Mouse (Mus musculus): ENCODE data around the gene Ankle1. TPM values are rescaled to one million over a fixed set of nuclear protein-coding genes. Genes with fewer than 3 reads are reported as not detected.

The Ankle1 gene
- total RNA-seq (2021) = under 1 TPM; 0.78 to 0.86 TPM
- long read RNA-seq, experiment 1 = 0 reads
- long read RNA-seq, experiment 2, partial matches to known transcripts = 0 of 2 reads
- long read RNA-seq, experiment 2, other reads (novel, unspliced or antisense) = 1 of 2 reads

- intact Hi-C loops (cut with DNase I; ENCODE audit: low total_unique reads) = loop anchor here (5.0 kb wide), 1 partner anchor 33 kb away; the partner anchor contains the start of gene Ocel1
- peak; percentile 93 for DNase-seq
Measured at GRCm38 (mm10) chr8:71405401-71406098, at the start of gene Ankle1. TSS of gene Ankle1 (plus strand) at chr8:71406010.

GRCm38 (mm10) chr8:71358026-71358425, 47.8 kb upstream of the Ankle1 start:
- no peak for DNase-seq
- intact Hi-C loops (cut with DNase I; ENCODE audit: low total_unique reads) = no loop called here

GRCm38 (mm10) chr8:71366771-71367528, 38.9 kb upstream of the Ankle1 start, which contains the start of gene Use1:
TSS of gene Use1 (plus strand) at chr8:71366848.
- peak; percentile 87 for DNase-seq
- intact Hi-C loops (cut with DNase I; ENCODE audit: low total_unique reads) = no loop called here

GRCm38 (mm10) chr8:71367529-71368176, 38.2 kb upstream of the Ankle1 start:
- DNase-seq = no peak
- intact Hi-C loops (cut with DNase I; ENCODE audit: low total_unique reads) = no loop called here

- DNase-seq = no peak
- intact Hi-C loops (cut with DNase I; ENCODE audit: low total_unique reads) = no loop called here
Measured at GRCm38 (mm10) chr8:71368366-71368765, 37.4 kb upstream of the Ankle1 start.

- intact Hi-C loops (cut with DNase I; ENCODE audit: low total_unique reads) = no loop called here
- DNase-seq = no peak
Measured at GRCm38 (mm10) chr8:71369040-71369718, 36.6 kb upstream of the Ankle1 start.

GRCm38 (mm10) chr8:71370711-71371235, 35.0 kb upstream of the Ankle1 start:
- intact Hi-C loops (cut with DNase I; ENCODE audit: low total_unique reads) = loop anchor here (5.0 to 10.0 kb wide), 2 partner anchors 37 to 94 kb away; partner anchors contain the start of genes Abhd8, Ankle1, Dda1 and Mrpl34
- DNase-seq = no peak

GRCm38 (mm10) chr8:71371236-71371848, 34.5 kb upstream of the Ankle1 start, which contains the start of gene Ocel1:
TSS of gene Ocel1 (plus strand) at chr8:71371298.
- intact Hi-C loops (cut with DNase I; ENCODE audit: low total_unique reads) = loop anchor here (5.0 to 10.0 kb wide), 2 partner anchors 36 to 93 kb away; partner anchors contain the start of genes Abhd8, Ankle1, Dda1 and Mrpl34

GRCm38 (mm10) chr8:71372427-71372826, 33.4 kb upstream of the Ankle1 start:
- no peak for DNase-seq

More at GRCm38 (mm10) chr8:71371236-71371848, 34.5 kb upstream of the Ankle1 start, which contains the start of gene Ocel1:
- peak; percentile 97 for DNase-seq

GRCm38 (mm10) chr8:71373000-71373399, 32.8 kb upstream of the Ankle1 start:
- intact Hi-C loops (cut with DNase I; ENCODE audit: low total_unique reads) = loop anchor here (5.0 to 10.0 kb wide), 2 partner anchors 34 to 92 kb away; partner anchors contain the start of genes Abhd8, Ankle1, Dda1 and Mrpl34
- DNase-seq = no peak

More at GRCm38 (mm10) chr8:71372427-71372826, 33.4 kb upstream of the Ankle1 start:
- intact Hi-C loops (cut with DNase I; ENCODE audit: low total_unique reads) = loop anchor here (5.0 to 10.0 kb wide), 2 partner anchors 35 to 92 kb away; partner anchors contain the start of genes Abhd8, Ankle1, Dda1 and Mrpl34

GRCm38 (mm10) chr8:71374616-71375206, 31.1 kb upstream of the Ankle1 start:
- intact Hi-C loops (cut with DNase I; ENCODE audit: low total_unique reads) = loop anchor here (5.0 to 10.0 kb wide), 2 partner anchors 33 to 90 kb away; partner anchors contain the start of genes Abhd8, Ankle1, Dda1 and Mrpl34
- no peak for DNase-seq

- peak; percentile 58 for DNase-seq
- intact Hi-C loops (cut with DNase I; ENCODE audit: low total_unique reads) = loop anchor here (10.0 kb wide), 1 partner anchor 89 kb away; the partner anchor contains the start of genes Abhd8, Dda1 and Mrpl34
Measured at GRCm38 (mm10) chr8:71375581-71376422, 30.0 kb upstream of the Ankle1 start.

- intact Hi-C loops (cut with DNase I; ENCODE audit: low total_unique reads) = loop anchor here (10.0 kb wide), 1 partner anchor 88 kb away; the partner anchor contains the start of genes Abhd8, Dda1 and Mrpl34
- DNase-seq = no peak
Measured at GRCm38 (mm10) chr8:71376423-71377030, 29.3 kb upstream of the Ankle1 start.

- intact Hi-C loops (cut with DNase I; ENCODE audit: low total_unique reads) = loop anchor here (10.0 kb wide), 1 partner anchor 86 kb away; the partner anchor contains the start of genes Abhd8, Dda1 and Mrpl34
- no peak for DNase-seq
Measured at GRCm38 (mm10) chr8:71379008-71379407, 26.8 kb upstream of the Ankle1 start.

GRCm38 (mm10) chr8:71379512-71380075, 26.2 kb upstream of the Ankle1 start:
- intact Hi-C loops (cut with DNase I; ENCODE audit: low total_unique reads) = loop anchor here (10.0 kb wide), 1 partner anchor 85 kb away; the partner anchor contains the start of genes Abhd8, Dda1 and Mrpl34
- DNase-seq = no peak
